30 mouse cellular contexts compared by ENCODE assay signal in the genomic region with DNA sequence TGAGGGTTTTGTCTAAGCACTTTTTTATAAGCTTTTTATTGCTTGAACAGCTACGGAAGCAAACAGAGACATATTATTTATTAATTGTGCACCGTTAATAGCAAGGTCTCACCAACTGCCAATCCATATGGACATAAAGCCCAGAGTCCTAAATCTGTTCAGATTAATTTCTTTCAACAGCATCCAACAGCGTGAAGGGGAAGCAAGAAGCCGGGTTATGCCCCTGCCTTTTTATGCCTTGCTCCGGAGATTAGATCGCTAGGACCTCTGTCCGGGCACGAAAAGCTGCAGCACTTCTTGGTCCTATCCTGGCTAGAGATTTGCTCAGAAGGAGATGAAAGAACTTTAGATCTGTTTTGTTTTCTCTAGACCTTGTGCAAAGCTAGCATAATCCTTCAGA.
A peak's percentile ranks its signal among the peaks of the same experiment; 100 is the strongest.
DNase-seq lines count a peak whose midpoint lies in the region; ATAC-seq lines count a peak whose summit lies in the region.
"Had no signal": no experiment of that assay in that cellular context is flagged by ENCODE, and none has a peak within 500 bp of the region (broad histone marks: within the 10 kb centered on the region; RNA-seq: fewer than 3 reads in every experiment).

No protein-coding gene starts in this region.

- no peaks in the 10 kb centered on the region for H3K27me3 ChIP-seq in midbrain, embryonic 11.5 days (ENCODE audit: control insufficient read depth, insufficient read depth, low read length)
- H3K27me3 ChIP-seq in midbrain, embryonic 14.5 days (ENCODE audit: control insufficient read depth, insufficient read depth, low read length), result no peaks in the 10 kb centered on the region
- H3K27me3 ChIP-seq in hindbrain, embryonic 11.5 days (ENCODE audit: control insufficient read depth, insufficient read depth, low read length), result no peaks in the 10 kb centered on the region
- H3K27me3 ChIP-seq: embryonic facial prominence, embryonic 13.5 days; forebrain, embryonic 12.5 days; heart, embryonic 15.5 days had no signal

- no peaks in the 10 kb centered on the region; the same call in none of the 2 replicates for H3K4me1 ChIP-seq in midbrain, embryonic 11.5 days (ENCODE audit: control insufficient read depth, insufficient read depth, low read length)
- H3K4me1 ChIP-seq in midbrain, embryonic 14.5 days (ENCODE audit: control insufficient read depth, insufficient read depth, low read length), result no peaks in the 10 kb centered on the region
- no peaks in the 10 kb centered on the region for H3K4me1 ChIP-seq in hindbrain, embryonic 11.5 days (replicated peaks; ENCODE audit: control insufficient read depth, insufficient read depth, low read length)
- H3K4me1 ChIP-seq: embryonic facial prominence, embryonic 10.5 days; embryonic facial prominence, embryonic 13.5 days; forebrain, embryonic 12.5 days; heart, embryonic 15.5 days; hindbrain, embryonic 10.5 days had no signal

- H3K9me3 ChIP-seq in midbrain, embryonic 11.5 days (ENCODE audit: control insufficient read depth, low read length), result no peaks in the 10 kb centered on the region
- no peaks in the 10 kb centered on the region for H3K9me3 ChIP-seq in midbrain, embryonic 14.5 days (ENCODE audit: control insufficient read depth, low read length)
- no peaks in the 10 kb centered on the region for H3K9me3 ChIP-seq in hindbrain, embryonic 11.5 days (ENCODE audit: control insufficient read depth, low read length)
- H3K9me3 ChIP-seq: embryonic facial prominence, embryonic 10.5 days; embryonic facial prominence, embryonic 13.5 days; forebrain, embryonic 12.5 days; heart, embryonic 15.5 days; hindbrain, embryonic 10.5 days had no signal

- DNase-seq in embryo, embryonic 10 days (ENCODE audit: low spot score), result peak; percentile 6
- DNase-seq in embryo, embryonic 9.5 days (ENCODE audit: extremely low spot score), result no peak
- no peak for DNase-seq in midbrain, embryonic 11.5 days (ENCODE audit: low spot score, missing footprints)
- no peak for DNase-seq in midbrain, embryonic 14.5 days
- peak; percentile 7 for DNase-seq in embryo, embryonic 11 days
- no peak for DNase-seq in lung, postnatal 25 days (ENCODE audit: low spot score)
- DNase-seq in hindbrain, embryonic 11.5 days (ENCODE audit: low spot score), result no peak
- DNase-seq: adrenal gland, postnatal 10 days; adrenal gland, postnatal 36 days; cerebellum, adult 11 months; cerebellum, adult 2 months; cerebellum, adult 9-11 months; cerebellum, postnatal 25 days; gastrocnemius, adult 2 months; gastrocnemius, postnatal 14 days; heart, adult 11 months; heart, postnatal 10 days; heart, postnatal 36 days had no signal

- 13% methylated on average over 8 of the region's 8 CpGs for WGBS in midbrain, embryonic 11.5 days
- 16% methylated on average over 8 of the region's 8 CpGs for WGBS in midbrain, embryonic 14.5 days
- WGBS in hindbrain, embryonic 11.5 days, result 82% methylated on average over 8 of the region's 8 CpGs

- no peak overlapping the region for H3K27ac ChIP-seq in midbrain, embryonic 11.5 days (ENCODE audit: low read depth, low read length)
- H3K27ac ChIP-seq in midbrain, embryonic 14.5 days (replicated peaks; ENCODE audit: low read depth, low read length), result no peak overlapping the region
- H3K27ac ChIP-seq in hindbrain, embryonic 11.5 days (ENCODE audit: low read depth, low read length), result no peak overlapping the region
- H3K27ac ChIP-seq: embryonic facial prominence, embryonic 10.5 days; embryonic facial prominence, embryonic 13.5 days; forebrain, embryonic 12.5 days; gastrocnemius, adult 2 months; heart, embryonic 15.5 days; hindbrain, embryonic 10.5 days; hindbrain, embryonic 14.5 days; hindbrain, postnatal 0 days had no signal

- no peaks in the 10 kb centered on the region for H3K36me3 ChIP-seq in midbrain, embryonic 11.5 days (ENCODE audit: control insufficient read depth, insufficient read depth, low read length)
- no peaks in the 10 kb centered on the region for H3K36me3 ChIP-seq in midbrain, embryonic 14.5 days (ENCODE audit: control insufficient read depth, insufficient read depth, low read length)
- no peaks in the 10 kb centered on the region for H3K36me3 ChIP-seq in hindbrain, embryonic 11.5 days (ENCODE audit: control insufficient read depth, insufficient read depth, low read length)
- H3K36me3 ChIP-seq: embryonic facial prominence, embryonic 10.5 days; embryonic facial prominence, embryonic 13.5 days; forebrain, embryonic 12.5 days; heart, embryonic 15.5 days; hindbrain, embryonic 10.5 days had no signal

- H3K4me2 ChIP-seq in midbrain, embryonic 11.5 days, result no peak overlapping the region
- H3K4me2 ChIP-seq in midbrain, embryonic 14.5 days (ENCODE audit: low read length), result no peak overlapping the region
- no peak overlapping the region for H3K4me2 ChIP-seq in hindbrain, embryonic 11.5 days (replicated peaks; ENCODE audit: low read depth, low read length)
- H3K4me2 ChIP-seq: embryonic facial prominence, embryonic 13.5 days; forebrain, embryonic 12.5 days; heart, embryonic 11.5 days; heart, embryonic 15.5 days; hindbrain, embryonic 14.5 days had no signal

- H3K4me3 ChIP-seq in midbrain, embryonic 11.5 days (ENCODE audit: low read depth, low read length), result no peak overlapping the region
- no peak overlapping the region for H3K4me3 ChIP-seq in midbrain, embryonic 14.5 days (replicated peaks; ENCODE audit: low read depth, low read length)
- H3K4me3 ChIP-seq in hindbrain, embryonic 11.5 days (ENCODE audit: low read depth, low read length), result no peak overlapping the region
- H3K4me3 ChIP-seq: embryonic facial prominence, embryonic 10.5 days; embryonic facial prominence, embryonic 13.5 days; erythroblast, embryonic 14.5 days; forebrain, embryonic 12.5 days; gastrocnemius, adult 2 months; heart, embryonic 15.5 days; hindbrain, embryonic 10.5 days had no signal

- H3K9ac ChIP-seq in midbrain, embryonic 11.5 days (ENCODE audit: low read length), result no peak overlapping the region
- no peak overlapping the region for H3K9ac ChIP-seq in midbrain, embryonic 14.5 days (replicated peaks; ENCODE audit: low read length)
- no peak overlapping the region for H3K9ac ChIP-seq in hindbrain, embryonic 11.5 days (ENCODE audit: low read depth, low read length)
- H3K9ac ChIP-seq: embryonic facial prominence, embryonic 13.5 days; forebrain, embryonic 12.5 days; heart, embryonic 15.5 days; hindbrain, embryonic 14.5 days had no signal

- peak; percentile 73 for ATAC-seq in midbrain, embryonic 11.5 days (ENCODE audit: low FRiP score)
- ATAC-seq in midbrain, embryonic 14.5 days (ENCODE audit: low FRiP score, low TSS enrichment), result no peak
- no peak for ATAC-seq in hindbrain, embryonic 11.5 days (ENCODE audit: low FRiP score)
- ATAC-seq: activated CD4-positive, CD25-positive, alpha-beta regulatory T cell, adult 4 months; forebrain, embryonic 16.5 days; hindbrain, postnatal 0 days; inflammation-experienced regulatory T-cells, adult 6 months had no signal

Comparison
In these comparisons a context has a peak if more than half of its experiments do, and no peak if none do; other contexts are left out.
1. DNase-seq: peak in embryo, embryonic 10 days (single experiment) and embryo, embryonic 11 days (single experiment); none in embryo, embryonic 9.5 days (single experiment), midbrain, embryonic 11.5 days (single experiment), midbrain, embryonic 14.5 days (single experiment), lung, postnatal 25 days (single experiment) and hindbrain, embryonic 11.5 days (single experiment).